Mouse (Mus musculus) cerebellum, adult 9-10 months (tissue): Measurements from ENCODE around the gene Rcsd1.

Experiments used
- DNase-seq: peaks from one replicate; pipeline ENCODE4 v3.0.0; 2022

Gene Rcsd1

DNA sequence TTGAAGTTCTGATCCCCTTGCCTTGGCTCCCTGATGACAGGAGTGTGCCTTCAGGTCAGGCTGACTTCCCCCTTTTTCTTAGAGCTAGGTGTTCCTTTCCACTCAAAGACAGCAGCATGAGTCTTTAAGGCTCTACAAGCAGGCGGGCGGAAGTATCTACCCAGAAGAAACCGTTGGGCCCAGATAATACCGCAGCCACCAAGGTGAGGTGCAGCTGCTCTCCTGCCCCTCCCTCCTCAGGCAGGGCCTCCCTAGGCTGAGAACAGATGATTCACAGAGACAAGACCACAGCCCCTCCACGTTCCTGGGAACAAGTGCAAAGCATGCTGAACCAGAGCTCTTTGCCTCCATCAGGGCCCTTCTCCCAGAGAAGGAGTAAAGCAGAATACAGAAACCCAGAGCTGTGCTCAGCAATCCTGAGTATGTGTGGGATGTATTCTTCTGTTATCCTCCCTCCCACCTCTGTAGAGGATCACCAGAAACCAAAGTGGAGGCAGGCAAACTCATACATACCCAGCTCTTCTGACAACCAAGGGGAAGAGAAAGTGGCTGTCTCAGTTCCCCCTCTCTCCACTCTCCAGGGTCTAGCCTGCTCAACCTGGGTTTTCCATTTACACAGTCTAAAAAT is at the start of gene Rcsd1:
Rcsd1 (minus strand) TSS at position 129 of the 628 bp plus-strand sequence.
- no peak for DNase-seq

GRCm38 (mm10) chr1:165755194-165755593 is 45.6 kb upstream of the Rcsd1 start:
- DNase-seq, result no peak

GRCm38 (mm10) chr1:165754205-165754604 is 44.6 kb upstream of the Rcsd1 start:
- no peak for DNase-seq

DNA sequence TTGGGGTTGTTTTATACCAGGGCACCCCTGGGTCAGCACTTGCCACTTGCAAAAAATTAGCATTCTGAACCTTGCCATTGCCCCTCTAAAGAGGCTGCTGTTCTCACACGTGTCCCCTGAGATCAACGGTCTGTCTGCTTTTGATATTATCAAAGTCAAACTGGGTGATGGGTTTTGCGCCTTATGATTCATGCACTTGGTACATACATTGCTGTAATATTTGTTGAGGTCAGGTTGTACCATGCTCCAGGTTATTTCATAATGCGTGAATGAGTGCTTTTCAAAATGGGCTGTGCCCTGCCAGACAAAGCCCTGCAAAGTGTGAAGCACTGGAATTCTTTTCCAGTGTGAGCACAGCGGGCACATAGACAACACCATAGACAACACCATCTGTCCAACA is 42.3 kb upstream of the Rcsd1 start:
- DNase-seq, result no peak

GRCm38 (mm10) chr1:165751142-165751541 is 41.6 kb upstream of the Rcsd1 start:
- no peak for DNase-seq

DNA sequence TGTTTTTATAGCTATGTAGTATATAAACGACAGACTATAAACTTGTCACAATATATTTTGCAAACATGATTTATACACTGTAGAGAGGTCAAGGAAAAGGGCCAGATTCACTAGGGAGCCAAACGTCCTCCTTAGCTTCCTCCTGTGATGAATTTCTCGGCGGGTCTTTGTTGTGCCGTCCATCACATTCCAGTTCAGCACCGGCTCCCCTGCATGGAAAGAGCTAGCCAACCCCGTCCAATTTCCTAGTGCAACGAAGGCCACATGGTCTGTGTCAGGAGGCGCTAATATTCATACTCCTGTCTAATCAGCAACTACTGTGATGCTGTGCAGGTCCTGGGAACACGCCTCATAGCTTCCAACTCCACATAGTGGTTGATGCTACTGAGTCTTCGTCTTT is 38.5 kb upstream of the Rcsd1 start:
- DNase-seq, result no peak

GRCm38 (mm10) chr1:165741989-165742388 is 32.4 kb upstream of the Rcsd1 start:
- DNase-seq, result no peak

GRCm38 (mm10) chr1:165738985-165739384 is 29.4 kb upstream of the Rcsd1 start:
- DNase-seq, result no peak

- no peak for DNase-seq
Observed at GRCm38 (mm10) chr1:165737867-165738266, 28.3 kb upstream of the Rcsd1 start.

DNA sequence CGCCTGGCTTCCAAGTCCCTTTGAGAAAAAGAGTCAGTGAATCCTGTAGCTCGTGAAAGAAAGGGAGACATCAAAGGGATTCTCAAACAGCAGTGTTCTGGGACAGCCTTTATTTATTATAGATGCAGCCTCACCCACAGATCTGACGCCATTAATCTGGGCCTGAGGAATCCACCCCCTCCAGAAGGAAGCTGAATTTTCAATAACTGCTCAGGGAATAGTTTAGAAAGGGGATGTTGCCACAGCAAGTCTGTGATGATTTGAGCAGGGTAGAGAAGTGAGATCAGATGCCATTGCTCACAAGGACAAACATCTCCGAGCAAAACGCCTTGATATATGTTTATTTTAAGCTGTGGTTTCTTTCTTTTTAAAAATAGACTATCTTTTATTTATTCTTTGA is 27.9 kb upstream of the Rcsd1 start:
- DNase-seq, result no peak

- DNase-seq, result peak; percentile 83
Observed at GRCm38 (mm10) chr1:165735826-165736818, 26.6 kb upstream of the Rcsd1 start.

GRCm38 (mm10) chr1:165734840-165735239 is 25.3 kb upstream of the Rcsd1 start:
- no peak for DNase-seq

- DNase-seq, result no peak
Observed at GRCm38 (mm10) chr1:165731553-165731952, 22.0 kb upstream of the Rcsd1 start.

DNA sequence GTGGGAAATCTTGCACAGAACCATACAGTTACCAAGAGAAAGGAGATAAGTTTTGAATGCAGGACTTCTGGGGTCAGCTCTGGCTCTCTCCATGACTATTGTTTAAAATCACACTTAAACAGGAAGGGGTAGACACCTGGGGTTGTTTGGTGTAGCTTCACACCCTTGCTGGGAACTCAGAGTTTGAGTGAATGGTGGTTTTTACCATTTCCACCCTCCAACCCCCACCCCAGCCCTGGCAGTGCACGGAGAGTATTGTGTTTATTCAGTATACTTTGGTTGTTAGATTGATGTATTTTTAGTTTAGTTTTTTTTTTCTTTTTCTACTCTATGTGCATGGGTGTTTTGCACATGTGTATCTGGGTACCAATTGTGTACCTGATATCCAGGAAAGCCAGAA is 20.6 kb upstream of the Rcsd1 start:
- no peak for DNase-seq

- DNase-seq, result no peak
Observed at GRCm38 (mm10) chr1:165728057-165728639, 18.6 kb upstream of the Rcsd1 start.

DNA sequence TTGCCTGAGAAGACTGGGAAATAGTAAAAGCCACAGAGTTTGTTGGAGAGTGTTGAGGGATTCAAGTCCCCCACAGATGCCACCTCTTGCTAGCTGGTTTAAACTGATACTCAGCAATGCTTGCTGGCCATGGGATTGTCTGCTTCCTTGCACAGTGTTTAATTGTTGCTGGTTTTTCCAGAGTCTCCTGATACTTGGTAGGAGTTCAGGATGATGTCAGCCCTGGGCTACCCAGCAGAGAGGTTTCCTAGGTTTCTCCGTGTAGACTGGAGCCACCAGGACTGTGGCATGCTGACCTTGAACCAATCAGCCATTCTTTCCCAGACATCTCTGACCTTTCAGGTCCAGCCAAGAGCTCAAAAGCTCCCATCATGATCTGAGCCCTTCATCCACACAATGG is 17.4 kb upstream of the Rcsd1 start:
- no peak for DNase-seq

DNA sequence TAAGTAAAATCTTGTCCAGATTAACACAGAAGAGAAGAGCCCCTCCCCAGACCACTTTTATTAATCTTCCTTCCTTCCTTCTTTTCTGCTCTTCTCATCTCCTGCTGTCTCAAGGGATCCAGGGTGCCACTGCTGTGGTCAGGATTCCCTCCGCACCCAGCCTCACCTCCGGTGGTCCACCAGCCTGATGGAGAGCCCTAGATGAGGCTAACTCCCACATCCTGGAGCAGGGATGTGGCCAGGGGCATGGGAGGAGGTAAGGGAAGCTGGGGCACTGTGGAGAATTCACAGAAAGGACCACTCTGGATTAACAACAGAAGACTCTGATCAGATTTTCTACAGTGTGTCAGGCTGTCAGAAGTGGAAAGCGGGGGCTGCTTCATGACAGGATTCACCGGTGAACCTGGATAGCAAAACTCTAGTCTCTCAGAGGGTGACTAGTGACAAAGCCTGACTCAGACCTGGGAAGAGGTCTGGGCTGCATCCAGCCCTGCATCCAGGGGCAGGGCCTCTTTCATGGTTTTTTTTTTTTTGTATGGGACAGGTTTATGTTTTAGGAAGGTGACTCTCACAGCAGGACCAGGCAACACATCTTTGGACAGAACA is 15.6 kb upstream of the Rcsd1 start:
- DNase-seq, result no peak

- DNase-seq, result no peak
Observed at GRCm38 (mm10) chr1:165724219-165725033, 14.9 kb upstream of the Rcsd1 start.

- DNase-seq, result no peak
Observed at GRCm38 (mm10) chr1:165722531-165723123, 13.1 kb upstream of the Rcsd1 start.

- DNase-seq, result no peak
Observed at GRCm38 (mm10) chr1:165718543-165719105, 9.1 kb upstream of the Rcsd1 start.

DNA sequence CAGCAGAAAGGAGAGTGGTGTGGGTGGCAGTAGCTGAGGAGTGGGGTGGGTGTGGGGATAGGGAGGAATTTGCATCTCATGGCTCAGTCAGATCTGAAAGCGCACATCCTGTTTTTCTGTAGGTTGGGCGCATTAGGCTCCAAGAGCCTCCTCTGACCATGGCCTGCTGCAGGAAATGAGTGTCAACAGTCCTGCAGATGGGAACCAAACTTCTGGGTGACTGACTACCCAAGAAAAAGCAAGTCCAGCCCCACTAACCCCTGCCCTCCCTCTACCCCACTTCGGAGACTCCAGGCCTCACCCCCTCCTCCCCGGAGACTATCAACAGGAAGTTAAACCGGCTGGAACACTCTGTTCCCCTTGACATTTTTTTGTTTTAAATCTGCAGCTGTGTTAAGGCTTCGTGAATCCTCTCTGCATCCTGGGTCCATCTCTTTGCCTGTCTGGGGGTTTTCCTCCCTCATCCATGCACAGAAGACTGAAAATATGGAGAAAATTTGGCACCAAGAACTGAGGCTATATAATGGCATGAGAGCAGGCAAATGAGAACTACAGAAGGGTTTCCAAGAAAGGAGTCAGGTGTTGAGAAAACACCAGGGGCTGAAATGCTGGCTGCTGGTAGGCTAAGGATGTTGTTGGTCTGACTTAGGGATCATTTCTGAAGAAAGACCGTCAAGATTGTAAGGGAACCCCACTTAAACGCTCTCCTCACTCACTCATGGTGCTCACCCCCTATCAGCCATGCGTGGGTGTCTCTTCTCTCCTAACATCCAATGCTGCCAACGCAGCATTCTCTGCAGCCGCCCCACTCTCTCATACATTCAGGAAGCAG is 8.4 kb upstream of the Rcsd1 start:
- DNase-seq, result no peak
